Mouse (Mus musculus): ENCODE results near the gene Prdm5.

GRCm38 (mm10) chr6:65860609-65861008, 81.8 kb downstream of the Prdm5 start:
- TF ChIP-seq CTCF (IDR thresholded peaks at IDR 0.05; ENCODE audit: borderline replicate concordance, insufficient read depth, low read length), result no peak
- no peak for TF ChIP-seq POLR2A (IDR thresholded peaks at IDR 0.05; ENCODE audit: low read depth, low read length)
